Mouse (Mus musculus) ES-Bruce4 (cell line): ENCODE data around the gene Ripply1.

Source experiments
- CTCF ChIP-seq: IDR thresholded peaks from one replicate; pipeline ENCODE4 v1.8.1; 2011; ENCODE audit warnings: low read depth, low read length
- EP300 ChIP-seq: IDR thresholded peaks from 2 replicates; pipeline ENCODE4 v1.6.1; 2011; ENCODE audit warnings: low read depth, low read length; ENCODE audit not compliant: insufficient read depth
- POLR2A ChIP-seq: IDR thresholded peaks from one replicate; pipeline ENCODE4 v1.8.1; 2011; ENCODE audit warnings: low read length; ENCODE audit not compliant: insufficient read depth

- no peak for TF ChIP-seq CTCF
- TF ChIP-seq POLR2A: no peak
- no peak for TF ChIP-seq EP300
These were observed 26.3 kb upstream of the Ripply1 start for GRCm38 (mm10) chrX:139808501-139808900.
